Mouse (Mus musculus) heart, postnatal 0 days (tissue): ENCODE measurements around the gene Hnf4a.

Experiments used
- CTCF ChIP-seq: IDR thresholded peaks from 2 replicates; pipeline ENCODE4 v1.5.1; 2016; ENCODE audit warnings: antibody characterized with exemption, control low read depth, low read depth
- EP300 ChIP-seq: IDR thresholded peaks from 2 replicates; pipeline ENCODE4 v1.6.1; 2016; ENCODE audit warnings: antibody characterized with exemption, low read depth

- TF ChIP-seq CTCF (no peak), EP300 (no peak)
Observed at GRCm38 (mm10) chr2:163584088-163584426, 77.4 kb downstream of the Hnf4a start.
